Mouse (Mus musculus): ENCODE measurements around the gene Nck2. TPM values are rescaled to one million over a fixed set of nuclear protein-coding genes. Genes with fewer than 3 reads are reported as not detected.

Gene Nck2
- polyA plus RNA-seq, 1 experiment from 2014 or later: 53.2 TPM

GRCm38 (mm10) chr1:43497951-43498350 is 53.6 kb downstream of the Nck2 start:
- H3K27ac ChIP-seq (replicated peaks; ENCODE audit: low read depth, low read length): no peak overlapping the region
- 88% methylated on average over 6 of the region's 6 CpGs for WGBS

GRCm38 (mm10) chr1:43500121-43500520 is 55.7 kb downstream of the Nck2 start:
- no peak overlapping the region for H3K27ac ChIP-seq (replicated peaks; ENCODE audit: low read depth, low read length)
- no peak for ATAC-seq (ENCODE audit: insufficient number of reproducible peaks, low FRiP score, low TSS enrichment, low read depth)
- 63% methylated on average over 5 of the region's 5 CpGs for WGBS
- no peaks in the 10 kb centered on the region; the same call in 1 of the 2 replicates for H3K4me1 ChIP-seq (ENCODE audit: control insufficient read depth, insufficient read depth, low read length)
- no peaks in the 10 kb centered on the region for H3K27me3 ChIP-seq (ENCODE audit: control insufficient read depth, insufficient read depth, low read length)
- no peak overlapping the region for H3K9ac ChIP-seq (ENCODE audit: low read length)
- H3K4me2 ChIP-seq (ENCODE audit: low read depth, severe bottlenecking): no peak overlapping the region
- DNase-seq (ENCODE audit: low spot score): no peak
- H3K9me3 ChIP-seq (ENCODE audit: control insufficient read depth, low read length): no peaks in the 10 kb centered on the region
- H3K36me3 ChIP-seq (ENCODE audit: control insufficient read depth, insufficient read depth, low read length): no peaks in the 10 kb centered on the region
- H3K4me3 ChIP-seq (ENCODE audit: low read depth, low read length): no peak overlapping the region

More at GRCm38 (mm10) chr1:43497951-43498350, 53.6 kb downstream of the Nck2 start:
- no peak for DNase-seq (ENCODE audit: low spot score)
- Histone ChIP-seq H3K36me3 (ENCODE audit: control insufficient read depth, insufficient read depth, low read length) (no peaks in the 10 kb centered on the region), H3K4me1 (ENCODE audit: control insufficient read depth, insufficient read depth, low read length) (no peaks in the 10 kb centered on the region), H3K9me3 (ENCODE audit: control insufficient read depth, low read length) (no peaks in the 10 kb centered on the region), H3K4me2 (ENCODE audit: low read depth, severe bottlenecking) (no peak overlapping the region), H3K27me3 (ENCODE audit: control insufficient read depth, insufficient read depth, low read length) (no peaks in the 10 kb centered on the region), H3K9ac (ENCODE audit: low read length) (no peak overlapping the region), H3K4me3 (ENCODE audit: low read depth, low read length) (no peak overlapping the region)
- ATAC-seq (ENCODE audit: insufficient number of reproducible peaks, low FRiP score, low TSS enrichment, low read depth): no peak

GRCm38 (mm10) chr1:43501143-43501919 is 57.0 kb downstream of the Nck2 start:
- Histone ChIP-seq H3K4me3 (ENCODE audit: low read depth, low read length) (no peak overlapping the region), H3K9me3 (ENCODE audit: control insufficient read depth, low read length) (no peaks in the 10 kb centered on the region), H3K36me3 (ENCODE audit: control insufficient read depth, insufficient read depth, low read length) (no peaks in the 10 kb centered on the region), H3K4me2 (ENCODE audit: low read depth, severe bottlenecking) (no peak overlapping the region), H3K4me1 (ENCODE audit: control insufficient read depth, insufficient read depth, low read length) (no peaks in the 10 kb centered on the region; the same call in 1 of the 2 replicates), H3K27me3 (ENCODE audit: control insufficient read depth, insufficient read depth, low read length) (no peaks in the 10 kb centered on the region), H3K27ac (replicated peaks; ENCODE audit: low read depth, low read length) (no peak overlapping the region), H3K9ac (ENCODE audit: low read length) (no peak overlapping the region)
- DNase-seq (ENCODE audit: low spot score) (no peak), ATAC-seq (ENCODE audit: insufficient number of reproducible peaks, low FRiP score, low TSS enrichment, low read depth) (no peak)
- 90% methylated on average over 6 of the region's 6 CpGs for WGBS

- H3K27me3 ChIP-seq (ENCODE audit: control insufficient read depth, insufficient read depth, low read length): no peaks in the 10 kb centered on the region
- no peak overlapping the region for H3K4me3 ChIP-seq (ENCODE audit: low read depth, low read length)
- 78% methylated on average over 10 of the region's 10 CpGs for WGBS
- H3K4me2 ChIP-seq (ENCODE audit: low read depth, severe bottlenecking): no peak overlapping the region
- no peak overlapping the region for H3K27ac ChIP-seq (replicated peaks; ENCODE audit: low read depth, low read length)
- no peaks in the 10 kb centered on the region for H3K36me3 ChIP-seq (ENCODE audit: control insufficient read depth, insufficient read depth, low read length)
- no peaks in the 10 kb centered on the region for H3K9me3 ChIP-seq (ENCODE audit: control insufficient read depth, low read length)
- no peaks in the 10 kb centered on the region; the same call in 1 of the 2 replicates for H3K4me1 ChIP-seq (ENCODE audit: control insufficient read depth, insufficient read depth, low read length)
- no peak overlapping the region for H3K9ac ChIP-seq (ENCODE audit: low read length)
- no peak for DNase-seq (ENCODE audit: low spot score)
- no peak for ATAC-seq (ENCODE audit: insufficient number of reproducible peaks, low FRiP score, low TSS enrichment, low read depth)
These were observed 57.8 kb downstream of the Nck2 start for GRCm38 (mm10) chr1:43501920-43502791.

GRCm38 (mm10) chr1:43502792-43503146 is 58.4 kb downstream of the Nck2 start:
- ATAC-seq (ENCODE audit: insufficient number of reproducible peaks, low FRiP score, low TSS enrichment, low read depth): no peak
- Histone ChIP-seq H3K9me3 (ENCODE audit: control insufficient read depth, low read length) (no peaks in the 10 kb centered on the region), H3K27me3 (ENCODE audit: control insufficient read depth, insufficient read depth, low read length) (no peaks in the 10 kb centered on the region), H3K36me3 (ENCODE audit: control insufficient read depth, insufficient read depth, low read length) (no peaks in the 10 kb centered on the region), H3K9ac (ENCODE audit: low read length) (no peak overlapping the region), H3K4me2 (ENCODE audit: low read depth, severe bottlenecking) (no peak overlapping the region), H3K4me1 (ENCODE audit: control insufficient read depth, insufficient read depth, low read length) (no peaks in the 10 kb centered on the region; the same call in 1 of the 2 replicates), H3K27ac (replicated peaks; ENCODE audit: low read depth, low read length) (no peak overlapping the region), H3K4me3 (ENCODE audit: low read depth, low read length) (no peak overlapping the region)
- 85% methylated on average over 8 of the region's 8 CpGs for WGBS
- no peak for DNase-seq (ENCODE audit: low spot score)

GRCm38 (mm10) chr1:43503261-43503660 is 58.9 kb downstream of the Nck2 start:
- no peaks in the 10 kb centered on the region for H3K27me3 ChIP-seq (ENCODE audit: control insufficient read depth, insufficient read depth, low read length)
- H3K4me3 ChIP-seq (ENCODE audit: low read depth, low read length): no peak overlapping the region
- H3K36me3 ChIP-seq (ENCODE audit: control insufficient read depth, insufficient read depth, low read length): no peaks in the 10 kb centered on the region
- H3K4me1 ChIP-seq (ENCODE audit: control insufficient read depth, insufficient read depth, low read length): no peaks in the 10 kb centered on the region; the same call in 1 of the 2 replicates
- no peak for ATAC-seq (ENCODE audit: insufficient number of reproducible peaks, low FRiP score, low TSS enrichment, low read depth)
- H3K9ac ChIP-seq (ENCODE audit: low read length): no peak overlapping the region
- H3K27ac ChIP-seq (replicated peaks; ENCODE audit: low read depth, low read length): no peak overlapping the region
- no peaks in the 10 kb centered on the region for H3K9me3 ChIP-seq (ENCODE audit: control insufficient read depth, low read length)
- 89% methylated on average over 2 of the region's 2 CpGs for WGBS
- no peak overlapping the region for H3K4me2 ChIP-seq (ENCODE audit: low read depth, severe bottlenecking)
- no peak for DNase-seq (ENCODE audit: low spot score)

- Histone ChIP-seq H3K27ac (replicated peaks; ENCODE audit: low read depth, low read length) (no peak overlapping the region), H3K27me3 (ENCODE audit: control insufficient read depth, insufficient read depth, low read length) (no peaks in the 10 kb centered on the region), H3K9me3 (ENCODE audit: control insufficient read depth, low read length) (no peaks in the 10 kb centered on the region), H3K4me1 (ENCODE audit: control insufficient read depth, insufficient read depth, low read length) (no peaks in the 10 kb centered on the region; the same call in 1 of the 2 replicates), H3K36me3 (ENCODE audit: control insufficient read depth, insufficient read depth, low read length) (no peaks in the 10 kb centered on the region), H3K4me3 (ENCODE audit: low read depth, low read length) (no peak overlapping the region), H3K4me2 (ENCODE audit: low read depth, severe bottlenecking) (no peak overlapping the region), H3K9ac (ENCODE audit: low read length) (no peak overlapping the region)
- ATAC-seq (ENCODE audit: insufficient number of reproducible peaks, low FRiP score, low TSS enrichment, low read depth) (no peak), DNase-seq (ENCODE audit: low spot score) (no peak)
- 93% methylated on average over 6 of the region's 6 CpGs for WGBS
These were observed 59.3 kb downstream of the Nck2 start for GRCm38 (mm10) chr1:43503676-43504075.

- Histone ChIP-seq H3K4me2 (ENCODE audit: low read depth, severe bottlenecking) (no peak overlapping the region), H3K9me3 (ENCODE audit: control insufficient read depth, low read length) (no peaks in the 10 kb centered on the region), H3K4me1 (ENCODE audit: control insufficient read depth, insufficient read depth, low read length) (no peaks in the 10 kb centered on the region; the same call in 1 of the 2 replicates), H3K4me3 (ENCODE audit: low read depth, low read length) (no peak overlapping the region), H3K36me3 (ENCODE audit: control insufficient read depth, insufficient read depth, low read length) (no peaks in the 10 kb centered on the region), H3K27me3 (ENCODE audit: control insufficient read depth, insufficient read depth, low read length) (no peaks in the 10 kb centered on the region), H3K9ac (ENCODE audit: low read length) (no peak overlapping the region), H3K27ac (replicated peaks; ENCODE audit: low read depth, low read length) (no peak overlapping the region)
- ATAC-seq (ENCODE audit: insufficient number of reproducible peaks, low FRiP score, low TSS enrichment, low read depth) (no peak), DNase-seq (ENCODE audit: low spot score) (no peak)
- WGBS: 39% methylated on average over 4 of the region's 4 CpGs
These were observed 59.9 kb downstream of the Nck2 start for GRCm38 (mm10) chr1:43504235-43504634.
